Mouse (Mus musculus): ENCODE data around the gene Plpp2. TPM values are rescaled to one million over a fixed set of nuclear protein-coding genes. Genes with fewer than 3 reads are reported as not detected.

Gene Plpp2
- total RNA-seq, 2 experiments from 2014 or later: 3.5 to 4.3 TPM

GRCm38 (mm10) chr10:79552531-79552930, 18.9 kb upstream of the Plpp2 start:
- no peak for DNase-seq (ENCODE audit: low spot score in 2 of 2)

GRCm38 (mm10) chr10:79550366-79550765, 16.8 kb upstream of the Plpp2 start:
- no peak for DNase-seq (ENCODE audit: low spot score in 2 of 2)

- DNase-seq (ENCODE audit: low spot score in 2 of 2): no peak
These were observed 15.6 kb upstream of the Plpp2 start for GRCm38 (mm10) chr10:79548971-79549723.

- no peak for DNase-seq (ENCODE audit: low spot score in 2 of 2)
These were observed 14.9 kb upstream of the Plpp2 start for GRCm38 (mm10) chr10:79548546-79548945.

GRCm38 (mm10) chr10:79547148-79547675, 13.6 kb upstream of the Plpp2 start:
- no peak for DNase-seq (ENCODE audit: low spot score in 2 of 2)

- no peak for DNase-seq (ENCODE audit: low spot score in 2 of 2)
These were observed 12.9 kb upstream of the Plpp2 start for GRCm38 (mm10) chr10:79546483-79546882.

GRCm38 (mm10) chr10:79545891-79546290, 12.3 kb upstream of the Plpp2 start:
- no peak for DNase-seq (ENCODE audit: low spot score in 2 of 2)

- no peak for DNase-seq (ENCODE audit: low spot score in 2 of 2)
These were observed 11.0 kb upstream of the Plpp2 start for GRCm38 (mm10) chr10:79544631-79545030.

- DNase-seq (ENCODE audit: low spot score in 2 of 2): no peak
These were observed 10.4 kb upstream of the Plpp2 start for GRCm38 (mm10) chr10:79543884-79544597.

GRCm38 (mm10) chr10:79542171-79542570, 8.6 kb upstream of the Plpp2 start:
- no peak for DNase-seq (ENCODE audit: low spot score in 2 of 2)

GRCm38 (mm10) chr10:79541522-79541921, 7.9 kb upstream of the Plpp2 start:
- no peak for DNase-seq (ENCODE audit: low spot score in 2 of 2)

- DNase-seq (ENCODE audit: low spot score in 2 of 2): no peak
These were observed 7.2 kb upstream of the Plpp2 start for GRCm38 (mm10) chr10:79540746-79541145.

- DNase-seq (ENCODE audit: low spot score in 2 of 2): no peak
These were observed 6.3 kb upstream of the Plpp2 start for GRCm38 (mm10) chr10:79539701-79540495.

- no peak for DNase-seq (ENCODE audit: low spot score in 2 of 2)
These were observed 5.3 kb upstream of the Plpp2 start for GRCm38 (mm10) chr10:79538873-79539272.

GRCm38 (mm10) chr10:79538323-79538722, 4.7 kb upstream of the Plpp2 start:
- no peak for DNase-seq (ENCODE audit: low spot score in 2 of 2)

- no peak for DNase-seq (ENCODE audit: low spot score in 2 of 2)
These were observed 4.2 kb upstream of the Plpp2 start for GRCm38 (mm10) chr10:79537781-79538180.

- no peak for DNase-seq (ENCODE audit: low spot score in 2 of 2)
These were observed 3.7 kb upstream of the Plpp2 start for GRCm38 (mm10) chr10:79537271-79537670.

GRCm38 (mm10) chr10:79536461-79537080, 3.0 kb upstream of the Plpp2 start:
- no peak for DNase-seq (ENCODE audit: low spot score in 2 of 2)

- no peak for DNase-seq (ENCODE audit: low spot score in 2 of 2)
These were observed 1.8 kb upstream of the Plpp2 start for GRCm38 (mm10) chr10:79535431-79535830.

- no peak for DNase-seq (ENCODE audit: low spot score in 2 of 2)
These were observed 830 bp upstream of the Plpp2 start for GRCm38 (mm10) chr10:79534426-79534825.

GRCm38 (mm10) chr10:79532678-79533077, 918 bp downstream of the Plpp2 start:
- no peak for DNase-seq (ENCODE audit: low spot score in 2 of 2)

All from left cerebral cortex, adult 18-20 months (tissue).